Mouse (Mus musculus): Measurements from ENCODE around the gene Glis3. TPM values are rescaled to one million over a fixed set of nuclear protein-coding genes. Genes with fewer than 3 reads are reported as not detected.

Gene Glis3
- total and polyA plus RNA-seq, 3 experiments, result not detected

DNA sequence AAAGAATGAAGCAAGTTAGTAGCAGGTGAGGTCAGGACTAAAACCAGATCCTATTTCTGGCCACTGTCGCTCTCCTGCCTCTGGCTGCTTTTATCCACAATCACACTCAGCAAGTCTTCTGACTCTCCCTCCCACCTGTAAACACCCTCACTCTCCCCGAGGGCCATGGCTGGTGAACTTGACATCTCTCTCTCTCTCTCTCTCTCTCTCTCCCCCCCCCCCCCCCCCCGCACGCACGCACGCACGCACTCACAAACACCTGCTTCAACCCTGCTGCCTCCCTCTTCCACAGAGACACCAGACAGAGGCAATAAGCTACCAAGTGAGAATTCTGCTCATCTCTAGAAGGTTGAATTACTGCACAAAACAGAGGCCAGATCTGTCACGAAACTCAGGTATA is 208.7 kb downstream of the Glis3 start:
- DNase-seq (ENCODE audit: low read depth, low spot score), result no peak
- TF ChIP-seq TCF12 (IDR thresholded peaks at IDR 0.05; ENCODE audit: low read depth, low read length), result no peak
- TF ChIP-seq GATA1 (IDR thresholded peaks at IDR 0.05; ENCODE audit: low read depth, low read length), result no peak
- no peak for TF ChIP-seq E2F4 (IDR thresholded peaks at IDR 0.05; ENCODE audit: borderline replicate concordance, low read depth, low read length)
- no peak for TF ChIP-seq KAT2A (conservative IDR thresholded peaks at IDR 0.05; ENCODE audit: low read depth, low read length)
- no peak for TF ChIP-seq MXI1 (IDR thresholded peaks at IDR 0.05; ENCODE audit: low read depth, low read length)
- TF ChIP-seq SMC3 (IDR thresholded peaks at IDR 0.05; ENCODE audit: low read depth, low read length), result no peak
- TF ChIP-seq ELF1 (IDR thresholded peaks at IDR 0.05; ENCODE audit: low read depth, low read length), result no peak
- no peaks in the 10 kb centered on the region for H3K9me3 ChIP-seq (replicated peaks; ENCODE audit: insufficient read depth, low read length)

DNA sequence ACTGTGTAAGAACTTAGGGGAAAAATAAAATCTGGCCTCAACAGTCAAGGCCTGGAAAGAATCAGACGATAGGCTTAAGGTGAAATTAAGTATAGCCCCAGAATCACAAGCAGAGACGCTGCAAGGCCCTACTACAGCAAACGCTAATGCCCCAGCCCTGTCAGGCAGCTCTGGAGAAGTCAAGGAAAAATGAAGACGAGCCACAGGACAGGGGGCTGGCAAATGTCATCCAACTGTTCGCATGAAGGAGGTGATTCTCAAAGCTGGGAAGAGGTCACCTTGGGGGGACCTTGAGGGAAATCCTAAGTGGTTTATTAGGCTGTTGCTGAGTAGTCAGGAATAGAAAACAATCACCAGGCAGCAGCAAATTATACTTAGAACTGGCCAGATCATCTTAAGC is 214.1 kb downstream of the Glis3 start:
- H3K9me3 ChIP-seq (replicated peaks; ENCODE audit: insufficient read depth, low read length), result no peaks in the 10 kb centered on the region
- no peak overlapping the region for H3K9ac ChIP-seq (ENCODE audit: control insufficient read depth, low read depth, low read length, poor library complexity, severe bottlenecking)
- no peaks in the 10 kb centered on the region for H3K27me3 ChIP-seq (ENCODE audit: control insufficient read depth in 1 of 2, insufficient read depth in 2 of 2, low read length in 2 of 2)
- no peaks in the 10 kb centered on the region for H3K36me3 ChIP-seq (ENCODE audit: control insufficient read depth in 1 of 2, insufficient read depth in 2 of 2, low read length in 2 of 2)
- TF ChIP-seq TCF12 (IDR thresholded peaks at IDR 0.05; ENCODE audit: low read depth, low read length) (no peak), SMC3 (IDR thresholded peaks at IDR 0.05; ENCODE audit: low read depth, low read length) (no peak), ZNF384 (IDR thresholded peaks at IDR 0.05; ENCODE audit: low read depth, low read length) (no peak), ETS1 (IDR thresholded peaks at IDR 0.05; ENCODE audit: low read depth, low read length) (no peak), MAFK (IDR thresholded peaks at IDR 0.05; ENCODE audit: borderline replicate concordance, low read depth, low read length) (no peak), CTCF (IDR thresholded peaks at IDR 0.05 in 2 of 3, conservative IDR thresholded peaks at IDR 0.05 in 1 of 3; ENCODE audit: control insufficient read depth in 1 of 3, insufficient read depth in 1 of 3, low read depth in 2 of 3, low read length in 3 of 3, poor library complexity in 1 of 3, severe bottlenecking in 1 of 3) (no peak), RAD21 (IDR thresholded peaks at IDR 0.05; ENCODE audit: low read depth, low read length) (no peak), TBP (IDR thresholded peaks at IDR 0.05; ENCODE audit: low read depth, low read length) (no peak), MEF2A (IDR thresholded peaks at IDR 0.05; ENCODE audit: extremely low read depth, insufficient replicate concordance, low read depth, low read length, poor library complexity, severe bottlenecking) (no peak), ZC3H11A (IDR thresholded peaks at IDR 0.05; ENCODE audit: low read depth, low read length) (no peak), RCOR1 (IDR thresholded peaks at IDR 0.05; ENCODE audit: low read depth, low read length) (no peak), ZKSCAN1 (IDR thresholded peaks at IDR 0.05; ENCODE audit: low read depth, low read length) (no peak), CHD2 (IDR thresholded peaks at IDR 0.05; ENCODE audit: low read length) (no peak), USF1 (IDR thresholded peaks at IDR 0.05; ENCODE audit: low read depth, low read length) (no peak), JUND (IDR thresholded peaks at IDR 0.05; ENCODE audit: low read depth, low read length) (no peak), POLR2AphosphoS2 (IDR thresholded peaks at IDR 0.05; ENCODE audit: low read length) (no peak), POLR2AphosphoS5 (IDR thresholded peaks at IDR 0.05; ENCODE audit: borderline replicate concordance, low read depth, low read length) (no peak), MXI1 (IDR thresholded peaks at IDR 0.05; ENCODE audit: low read depth, low read length) (no peak), UBTF (IDR thresholded peaks at IDR 0.05; ENCODE audit: borderline replicate concordance, insufficient read depth, low read depth, low read length) (no peak)
- H3K27ac ChIP-seq (ENCODE audit: control insufficient read depth, low read depth, low read length), result no peak overlapping the region
- no peaks in the 10 kb centered on the region for H3K4me1 ChIP-seq (ENCODE audit: control insufficient read depth in 1 of 2, insufficient read depth in 2 of 2, low read length in 2 of 2)
- DNase-seq (ENCODE audit: low read depth, low spot score), result no peak
- no peak overlapping the region for H3K4me3 ChIP-seq (ENCODE audit: control insufficient read depth in 1 of 2, insufficient read depth in 1 of 2, low read depth in 2 of 2, low read length in 2 of 2)
- no peaks in the 10 kb centered on the region for H3K79me2 ChIP-seq (ENCODE audit: control insufficient read depth, insufficient read depth, low read length, poor library complexity)

More for the DNA sequence above, 208.7 kb downstream of the Glis3 start:
- no peak overlapping the region for H3K27ac ChIP-seq (ENCODE audit: control insufficient read depth, low read depth, low read length)
- H3K79me2 ChIP-seq (ENCODE audit: control insufficient read depth, insufficient read depth, low read length, poor library complexity), result no peaks in the 10 kb centered on the region
- no peaks in the 10 kb centered on the region for H3K27me3 ChIP-seq (ENCODE audit: control insufficient read depth in 1 of 2, insufficient read depth in 2 of 2, low read length in 2 of 2)
- H3K9ac ChIP-seq (ENCODE audit: control insufficient read depth, low read depth, low read length, poor library complexity, severe bottlenecking), result no peak overlapping the region
- no peaks in the 10 kb centered on the region for H3K36me3 ChIP-seq (ENCODE audit: control insufficient read depth in 1 of 2, insufficient read depth in 2 of 2, low read length in 2 of 2)
- H3K4me3 ChIP-seq (ENCODE audit: control insufficient read depth in 1 of 2, insufficient read depth in 1 of 2, low read depth in 2 of 2, low read length in 2 of 2), result no peak overlapping the region
- no peaks in the 10 kb centered on the region for H3K4me1 ChIP-seq (ENCODE audit: control insufficient read depth in 1 of 2, insufficient read depth in 2 of 2, low read length in 2 of 2)

All from MEL (cell line).